Mouse (Mus musculus): Measurements from ENCODE around the gene Fam43b. TPM values are rescaled to one million over a fixed set of nuclear protein-coding genes. Genes with fewer than 3 reads are reported as not detected.
A peak's percentile ranks its signal among the peaks of the same experiment; 100 is the strongest.

The Fam43b gene
- polyA plus RNA-seq, 1 experiment = not detected

DNA sequence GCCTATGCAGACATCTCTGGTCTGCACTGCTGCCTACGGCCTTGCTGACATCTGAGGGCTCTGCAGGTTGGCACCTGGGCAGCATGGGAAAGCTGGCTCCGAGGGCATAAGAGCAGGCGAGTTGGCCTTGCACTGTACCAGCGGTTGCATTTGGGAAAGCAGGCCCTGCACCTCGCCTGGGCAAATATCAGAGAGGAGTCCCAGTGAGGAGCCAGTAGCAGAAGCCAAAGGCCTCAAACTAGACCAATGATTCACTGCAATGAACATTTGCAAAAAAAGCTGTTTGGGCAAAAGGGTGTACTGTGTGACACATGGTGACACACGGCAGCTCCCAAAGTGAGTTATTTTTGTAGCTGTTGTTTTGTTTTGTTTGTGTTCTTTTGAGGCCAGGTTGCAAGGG is 28.7 kb upstream of the Fam43b start:
- Histone ChIP-seq H3K4me1 (ENCODE audit: control insufficient read depth, insufficient read depth, low read length) (peaks cover 2% of the 10 kb centered on the region; the same call in 1 of the 2 replicates), H3K4me3 (replicated peaks; ENCODE audit: extremely low read depth, low read depth, low read length) (no peak overlapping the region)
- DNase-seq = no peak
- WGBS = 83% methylated on average over 6 of the region's 6 CpGs
- TF ChIP-seq POLR2A (IDR thresholded peaks at IDR 0.05; ENCODE audit: borderline replicate concordance, extremely low read depth, low read depth, low read length) = no peak
- no peak for TF ChIP-seq CTCF (IDR thresholded peaks at IDR 0.05; ENCODE audit: insufficient read depth, low read length)

DNA sequence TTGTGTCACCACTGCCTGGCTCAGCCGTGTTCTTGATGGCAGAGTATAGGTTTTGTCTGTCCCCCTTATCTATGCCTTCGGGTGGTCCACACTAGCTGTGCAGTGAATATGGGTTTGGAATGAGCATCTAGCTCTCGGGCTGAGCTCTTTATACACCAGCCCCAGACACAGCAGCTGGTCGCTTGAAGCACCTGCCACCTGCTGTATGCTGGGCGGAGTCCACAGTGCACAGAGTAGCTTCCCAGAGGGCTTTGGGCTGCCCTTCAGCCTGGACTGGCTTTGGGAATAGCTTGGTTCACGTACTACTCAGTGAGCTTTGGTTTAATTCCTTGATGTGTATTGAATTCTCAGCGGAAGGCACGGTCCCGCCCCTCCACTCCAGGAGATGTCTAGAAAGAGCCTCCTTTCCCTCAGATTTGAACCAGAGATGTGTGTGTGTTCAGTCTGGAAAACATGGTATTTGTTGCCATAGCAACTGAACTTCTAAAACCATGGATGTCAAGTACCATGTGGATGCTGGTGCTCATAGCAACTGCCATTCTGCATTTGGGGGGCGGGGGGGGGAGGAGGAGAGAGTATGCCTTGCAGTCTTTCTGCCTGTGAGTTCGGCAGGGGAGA is 22.1 kb upstream of the Fam43b start:
- 58% methylated on average over 11 of the region's 11 CpGs for WGBS
- peaks cover 4% of the 10 kb centered on the region for H3K4me1 ChIP-seq (ENCODE audit: control insufficient read depth, insufficient read depth, low read length)
- no peak for TF ChIP-seq POLR2A (IDR thresholded peaks at IDR 0.05; ENCODE audit: borderline replicate concordance, extremely low read depth, low read depth, low read length)
- no peak for TF ChIP-seq CTCF (IDR thresholded peaks at IDR 0.05; ENCODE audit: insufficient read depth, low read length)
- H3K4me3 ChIP-seq (replicated peaks; ENCODE audit: extremely low read depth, low read depth, low read length) = no peak overlapping the region
- DNase-seq = no peak

DNA sequence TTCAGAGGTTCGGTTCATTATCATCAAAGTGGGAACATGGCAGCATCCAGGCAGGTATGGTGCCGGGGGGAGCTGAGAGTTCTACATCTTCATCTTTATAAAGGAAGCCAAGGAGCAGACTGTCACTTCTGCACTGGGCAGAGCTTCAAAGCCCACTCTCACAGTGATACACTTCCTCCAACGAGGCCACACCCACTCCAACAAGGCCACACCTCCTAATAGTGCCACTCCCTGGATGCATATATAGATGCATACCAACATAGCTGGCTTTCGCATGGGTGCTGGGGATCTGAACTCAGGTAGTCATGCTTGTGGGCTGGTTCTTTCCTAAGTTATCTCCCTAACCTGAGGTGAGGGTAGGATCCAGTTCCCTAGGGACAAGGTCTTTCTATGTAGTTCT is 21.6 kb upstream of the Fam43b start:
- Histone ChIP-seq H3K4me1 (ENCODE audit: control insufficient read depth, insufficient read depth, low read length) (peaks cover 4% of the 10 kb centered on the region), H3K4me3 (replicated peaks; ENCODE audit: extremely low read depth, low read depth, low read length) (no peak overlapping the region)
- TF ChIP-seq POLR2A (IDR thresholded peaks at IDR 0.05; ENCODE audit: borderline replicate concordance, extremely low read depth, low read depth, low read length) = no peak
- no peak for TF ChIP-seq CTCF (IDR thresholded peaks at IDR 0.05; ENCODE audit: insufficient read depth, low read length)
- 75% methylated on average over 4 of the region's 4 CpGs for WGBS
- no peak for DNase-seq

DNA sequence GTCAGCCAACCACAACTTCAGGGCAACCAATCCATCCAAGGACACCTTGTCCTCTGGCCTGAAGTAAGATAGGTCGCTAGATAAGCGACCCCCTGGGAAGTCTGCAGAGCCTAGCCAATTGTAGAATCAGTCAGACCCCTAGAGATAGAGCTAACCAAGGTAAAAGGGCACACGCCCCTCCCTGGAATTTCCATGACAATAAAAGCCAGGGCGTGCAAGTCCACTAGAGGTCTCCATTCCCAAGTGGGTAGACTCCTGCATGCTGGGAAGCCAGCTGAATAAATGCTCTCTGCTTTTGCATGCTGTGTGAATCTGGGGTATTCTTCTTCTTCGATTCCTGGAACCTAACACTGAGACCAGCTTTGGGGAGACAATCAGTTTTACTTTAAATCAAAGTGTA is 20.1 kb upstream of the Fam43b start:
- Histone ChIP-seq H3K4me3 (replicated peaks; ENCODE audit: extremely low read depth, low read depth, low read length) (no peak overlapping the region), H3K4me1 (ENCODE audit: control insufficient read depth, insufficient read depth, low read length) (peaks cover 4% of the 10 kb centered on the region)
- no peak for DNase-seq
- WGBS = 78% methylated on average over 5 of the region's 5 CpGs
- TF ChIP-seq CTCF (IDR thresholded peaks at IDR 0.05; ENCODE audit: insufficient read depth, low read length) = no peak
- no peak for TF ChIP-seq POLR2A (IDR thresholded peaks at IDR 0.05; ENCODE audit: borderline replicate concordance, extremely low read depth, low read depth, low read length)

DNA sequence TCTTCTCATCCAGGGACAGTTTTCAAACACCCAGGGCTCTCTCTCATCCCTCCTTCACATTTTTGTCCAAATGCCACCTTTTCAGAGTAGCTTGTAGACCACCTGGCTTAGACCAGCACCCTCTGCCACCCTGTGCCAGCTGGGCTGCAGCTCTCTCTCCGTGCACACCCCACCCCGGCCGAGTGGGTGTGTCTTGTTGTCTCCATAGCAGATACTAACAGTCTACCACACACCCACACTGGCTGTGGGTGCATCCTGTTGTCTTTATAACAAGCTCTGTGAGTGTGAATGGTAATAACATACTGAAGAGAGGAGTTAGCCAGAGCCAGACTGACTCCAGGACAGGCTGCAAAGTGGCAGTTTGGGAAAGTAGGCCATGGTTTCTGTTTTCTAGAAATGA is 19.7 kb upstream of the Fam43b start:
- TF ChIP-seq POLR2A (IDR thresholded peaks at IDR 0.05; ENCODE audit: borderline replicate concordance, extremely low read depth, low read depth, low read length) (no peak), CTCF (IDR thresholded peaks at IDR 0.05; ENCODE audit: insufficient read depth, low read length) (no peak)
- DNase-seq = no peak
- Histone ChIP-seq H3K4me1 (ENCODE audit: control insufficient read depth, insufficient read depth, low read length) (peaks cover 4% of the 10 kb centered on the region), H3K4me3 (replicated peaks; ENCODE audit: extremely low read depth, low read depth, low read length) (no peak overlapping the region)
- 48% methylated on average over 3 of the region's 3 CpGs for WGBS

DNA sequence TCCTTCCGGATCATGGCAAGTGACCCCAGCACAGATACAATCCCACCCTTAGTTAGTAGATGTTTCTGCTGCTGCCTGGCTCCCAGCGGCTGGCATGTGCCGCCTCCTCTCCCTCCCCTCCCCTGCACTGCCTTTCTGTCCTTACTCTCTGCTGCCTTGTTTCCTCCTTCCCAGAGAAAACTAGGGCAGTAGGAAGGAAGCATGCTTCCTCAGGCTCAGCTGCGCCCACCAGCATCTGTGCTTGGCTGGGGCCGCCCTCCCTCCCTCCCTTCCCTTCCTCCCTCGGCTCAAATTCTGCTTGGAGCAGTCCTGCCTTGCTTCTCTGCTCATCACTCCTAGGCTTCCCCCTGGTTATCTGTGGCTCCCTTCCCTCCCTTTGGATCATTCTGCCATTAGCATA is 18.4 kb upstream of the Fam43b start:
- DNase-seq = no peak
- Histone ChIP-seq H3K4me1 (ENCODE audit: control insufficient read depth, insufficient read depth, low read length) (peaks cover 4% of the 10 kb centered on the region), H3K4me3 (replicated peaks; ENCODE audit: extremely low read depth, low read depth, low read length) (no peak overlapping the region)
- TF ChIP-seq POLR2A (IDR thresholded peaks at IDR 0.05; ENCODE audit: borderline replicate concordance, extremely low read depth, low read depth, low read length) (no peak), CTCF (IDR thresholded peaks at IDR 0.05; ENCODE audit: insufficient read depth, low read length) (no peak)
- 11% methylated on average over 6 of the region's 6 CpGs for WGBS

DNA sequence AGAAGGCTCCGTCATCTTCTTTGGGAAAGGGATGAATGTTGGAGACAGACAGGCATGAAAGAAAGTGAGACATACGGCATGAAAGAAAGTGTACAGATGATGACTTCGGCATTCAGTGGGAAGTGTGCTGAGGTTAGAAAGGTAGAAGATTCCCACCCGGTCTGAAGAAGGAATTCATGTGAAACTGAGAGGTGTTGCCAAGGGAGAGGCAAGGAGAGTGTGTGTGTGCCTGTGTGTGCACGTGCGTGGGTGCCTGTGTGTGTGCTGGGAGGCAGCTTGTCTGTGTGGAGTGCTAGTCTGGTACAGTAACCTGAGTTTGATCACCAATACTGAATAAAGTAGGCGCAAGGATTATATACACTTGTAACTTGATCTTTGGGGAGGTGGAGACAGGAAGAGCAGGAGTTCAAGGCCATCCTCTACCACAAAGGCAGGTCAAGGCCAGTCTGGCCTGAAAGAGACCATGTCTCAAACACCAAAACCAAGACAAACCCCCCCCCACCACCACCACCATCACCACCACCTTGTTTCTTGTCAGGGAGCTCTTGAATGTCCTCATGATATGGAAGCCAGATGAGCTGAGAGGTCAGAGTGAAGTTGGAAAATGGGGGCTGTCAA is 15.3 kb upstream of the Fam43b start:
- no peak for DNase-seq
- WGBS = 51% methylated on average over 7 of the region's 7 CpGs
- TF ChIP-seq CTCF (IDR thresholded peaks at IDR 0.05; ENCODE audit: insufficient read depth, low read length) (no peak), POLR2A (IDR thresholded peaks at IDR 0.05; ENCODE audit: borderline replicate concordance, extremely low read depth, low read depth, low read length) (no peak)
- no peak overlapping the region for H3K4me3 ChIP-seq (replicated peaks; ENCODE audit: extremely low read depth, low read depth, low read length)
- H3K4me1 ChIP-seq (ENCODE audit: control insufficient read depth, insufficient read depth, low read length) = peaks cover 4% of the 10 kb centered on the region

DNA sequence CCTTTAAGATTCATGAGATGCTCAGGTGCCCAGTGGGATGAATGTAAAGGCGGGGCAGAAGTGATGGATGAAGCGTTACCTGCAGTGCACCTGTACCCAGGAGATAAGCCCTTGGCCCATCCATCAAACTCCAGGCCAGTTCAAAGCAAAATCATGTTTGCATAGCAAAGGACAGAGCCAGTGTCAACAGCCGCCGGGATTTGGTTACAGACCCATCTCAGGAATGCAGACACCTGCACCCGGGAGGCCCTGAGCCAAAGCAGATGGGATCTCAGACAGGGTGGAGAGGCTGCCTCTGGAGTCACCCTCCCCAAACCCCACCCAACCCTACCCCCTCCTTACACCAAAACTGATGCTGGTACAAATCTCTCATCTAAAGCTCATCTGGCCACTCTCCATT is 14.7 kb upstream of the Fam43b start:
- 36% methylated on average over 5 of the region's 5 CpGs for WGBS
- TF ChIP-seq POLR2A (IDR thresholded peaks at IDR 0.05; ENCODE audit: borderline replicate concordance, extremely low read depth, low read depth, low read length) (no peak), CTCF (IDR thresholded peaks at IDR 0.05; ENCODE audit: insufficient read depth, low read length) (no peak)
- Histone ChIP-seq H3K4me3 (replicated peaks; ENCODE audit: extremely low read depth, low read depth, low read length) (no peak overlapping the region), H3K4me1 (ENCODE audit: control insufficient read depth, insufficient read depth, low read length) (peaks cover 4% of the 10 kb centered on the region)
- DNase-seq = no peak

DNA sequence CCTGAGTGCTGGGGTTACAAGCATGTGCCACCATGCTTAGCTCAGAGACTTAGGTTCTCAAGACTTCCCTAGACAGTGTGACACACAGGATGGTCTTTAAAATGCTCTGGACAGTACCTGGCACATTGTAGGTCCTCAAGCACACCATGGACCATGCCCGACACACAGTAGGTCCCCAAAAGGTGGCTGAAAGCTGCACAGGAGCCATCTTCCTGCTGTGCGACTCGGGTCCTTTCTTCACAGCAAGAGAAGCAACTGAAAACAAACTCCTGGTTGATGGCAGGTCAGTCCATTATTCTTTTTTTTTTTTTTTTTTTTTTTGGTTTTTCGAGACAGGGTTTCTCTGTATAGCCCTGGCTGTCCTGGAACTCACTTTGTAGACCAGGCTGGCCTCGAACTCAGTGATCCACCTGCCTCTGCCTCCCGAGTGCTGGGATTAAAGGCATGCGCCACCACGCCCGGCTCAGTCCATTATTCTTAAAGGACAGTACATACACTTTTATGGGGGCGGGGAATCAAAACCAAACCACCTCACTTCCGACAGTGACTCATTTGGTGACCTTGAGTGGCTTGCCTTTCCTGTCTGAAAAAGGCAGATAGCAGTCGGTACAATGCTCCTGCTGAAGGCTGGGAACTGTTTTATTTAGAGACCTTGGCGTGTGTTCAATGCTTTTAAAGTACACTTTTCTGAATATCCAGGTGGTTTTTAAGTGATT is 11.3 kb upstream of the Fam43b start:
- no peak for DNase-seq
- WGBS = 42% methylated on average over 12 of the region's 13 CpGs
- no peaks in the 10 kb centered on the region for H3K4me1 ChIP-seq (ENCODE audit: control insufficient read depth, insufficient read depth, low read length)
- no peak overlapping the region for H3K4me3 ChIP-seq (replicated peaks; ENCODE audit: extremely low read depth, low read depth, low read length)
- TF ChIP-seq POLR2A (IDR thresholded peaks at IDR 0.05; ENCODE audit: borderline replicate concordance, extremely low read depth, low read depth, low read length) (no peak), CTCF (IDR thresholded peaks at IDR 0.05; ENCODE audit: insufficient read depth, low read length) (no peak)

DNA sequence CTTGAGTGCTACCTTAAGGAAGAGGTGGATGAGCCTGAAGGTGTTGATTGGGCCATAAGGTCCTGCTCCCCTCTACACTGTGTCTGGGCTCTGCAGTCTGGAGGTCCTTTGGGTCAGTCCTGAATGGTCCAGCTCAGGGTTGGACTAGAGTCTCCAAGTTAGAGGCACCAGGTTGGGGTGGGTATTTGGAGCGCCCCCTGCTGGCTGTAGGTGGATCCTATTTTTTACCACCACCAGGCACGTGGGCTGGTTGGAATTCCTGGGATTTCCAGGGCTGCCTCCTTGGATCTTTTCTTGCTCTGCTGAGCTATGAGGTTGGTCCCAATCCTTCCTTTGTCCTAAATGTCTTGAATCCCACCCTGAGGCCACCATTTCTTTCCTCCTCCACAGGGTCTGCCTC is 8.5 kb upstream of the Fam43b start:
- Histone ChIP-seq H3K4me3 (replicated peaks; ENCODE audit: extremely low read depth, low read depth, low read length) (no peak overlapping the region), H3K4me1 (ENCODE audit: control insufficient read depth, insufficient read depth, low read length) (no peaks in the 10 kb centered on the region)
- TF ChIP-seq CTCF (IDR thresholded peaks at IDR 0.05; ENCODE audit: insufficient read depth, low read length) (peak; percentile 50), POLR2A (IDR thresholded peaks at IDR 0.05; ENCODE audit: borderline replicate concordance, extremely low read depth, low read depth, low read length) (no peak)
- DNase-seq = peak; percentile 58
- 0% methylated on average over 2 of the region's 2 CpGs for WGBS

All from lung, adult 2 months (tissue).